Mouse (Mus musculus) cortical plate, adult 2 months (tissue): ENCODE measurements at regions not wholly inside any gene's neighbourhood (a gene's known extent, or its start where the extent isn't known, plus 50 kb on each side); places are given as distances from the start of the nearest gene placed in this dataset.

Experiments
- CTCF ChIP-seq: fragments of 200-500 bp; IDR thresholded peaks from 2 replicates; pipeline ENCODE4 v1.5.1; 2011; ENCODE audit warnings: mild to moderate bottlenecking, control low read depth, low read length; ENCODE audit not compliant: insufficient read depth; ENCODE audit errors: extremely low read depth
- POLR2A ChIP-seq: fragments of 200-500 bp; IDR thresholded peaks from 2 replicates; pipeline ENCODE4 v1.6.1; 2011; ENCODE audit warnings: mild to moderate bottlenecking, low read length, control low read depth; ENCODE audit not compliant: insufficient read depth; ENCODE audit errors: extremely low read depth

DNA sequence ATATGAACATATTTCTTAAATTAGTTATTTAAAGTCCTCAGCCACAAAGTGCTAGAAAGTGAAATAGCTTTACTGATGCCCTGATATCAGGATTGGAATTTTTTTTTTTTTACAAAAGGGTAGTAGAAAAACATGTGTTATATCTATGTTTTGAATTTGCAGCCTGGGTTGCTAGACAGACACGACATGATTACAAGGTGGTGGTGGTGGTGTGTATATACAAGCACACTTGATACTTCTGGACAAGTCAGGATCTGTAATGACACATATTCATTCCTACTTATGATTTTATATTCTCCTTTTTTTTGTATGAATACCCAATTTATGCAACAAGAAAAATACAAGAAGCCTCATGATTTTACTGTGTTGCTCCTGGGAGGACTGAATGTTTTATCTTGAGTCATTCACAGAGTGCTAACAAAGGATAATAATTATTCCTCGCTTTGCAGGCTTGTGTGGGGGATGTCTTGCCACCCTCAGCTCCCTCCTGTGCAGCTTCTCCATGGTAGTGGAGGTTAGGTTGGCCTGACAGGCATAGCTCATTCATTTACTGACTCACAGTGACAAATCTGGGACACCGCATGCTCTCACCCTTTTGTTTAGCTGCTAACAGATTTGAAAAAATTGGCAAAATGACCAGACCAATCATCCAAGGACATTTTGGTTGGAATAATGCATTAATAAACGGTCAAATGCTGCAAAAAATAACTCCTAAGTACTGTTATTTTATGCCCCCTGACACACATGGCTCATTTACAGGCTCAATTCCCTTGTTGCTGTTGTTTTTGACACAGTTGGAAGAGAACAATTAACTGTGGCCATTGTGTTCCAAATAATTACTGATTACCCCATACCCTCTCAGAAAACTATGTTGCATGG, 303.3 kb upstream of the Sel1l start:
- TF ChIP-seq CTCF (no peak), POLR2A (no peak)
